Mouse (Mus musculus) frontal cortex, postnatal 10 days (tissue): ENCODE results near the gene Sesn1.
A peak's percentile ranks its signal among the peaks of the same experiment; 100 is the strongest.

ENCODE experiments used
- DNase-seq, 2 experiments: peaks; one replicate each; pipeline ENCODE4 v3.0.0; 2022; ENCODE audit warnings: low spot score in 2 of 2, mixed read lengths in 1 of 2

The Sesn1 gene

DNA sequence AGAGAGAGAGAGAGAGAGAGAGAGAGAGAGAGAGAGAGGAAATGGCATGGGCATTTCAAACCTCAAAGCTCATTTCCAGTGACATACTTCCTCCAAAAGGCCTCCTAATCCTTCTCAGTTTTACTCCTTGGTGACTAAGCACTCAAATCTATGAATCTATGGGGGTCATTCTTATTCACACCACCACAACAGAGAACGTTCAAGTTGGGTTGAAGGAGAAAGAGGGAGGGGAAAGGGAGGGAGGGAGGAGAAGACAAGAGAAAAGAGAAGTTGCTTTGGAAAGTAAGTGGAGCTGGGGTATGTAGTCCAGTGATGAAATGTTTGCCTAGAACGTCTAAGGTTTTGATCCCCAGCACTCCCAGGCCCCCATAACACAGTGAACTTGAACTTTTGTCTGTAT, 60.4 kb downstream of the Sesn1 start:
- no peak for DNase-seq

GRCm38 (mm10) chr10:41871564-41871963, 61.8 kb downstream of the Sesn1 start:
- DNase-seq: no peak

DNA sequence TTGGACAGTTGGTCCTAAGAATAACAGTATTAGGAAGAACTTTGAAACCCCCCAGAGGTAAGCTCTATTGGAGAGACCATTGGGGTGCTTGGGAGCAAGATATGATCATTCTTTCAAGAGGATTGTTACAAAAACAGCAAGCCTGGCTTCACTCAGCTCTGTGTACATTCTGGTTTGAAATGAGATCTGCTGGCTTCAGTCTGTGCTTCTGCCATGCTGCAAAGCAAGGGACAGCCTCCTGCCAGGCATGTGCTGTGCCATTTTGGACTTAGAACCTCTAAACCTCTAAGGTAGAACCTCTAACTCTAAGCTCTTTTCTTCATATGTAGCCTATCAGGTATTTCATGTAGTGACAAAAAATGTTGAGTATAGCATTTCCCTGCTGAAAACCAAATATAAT, 65.9 kb downstream of the Sesn1 start:
- no peak for DNase-seq

DNA sequence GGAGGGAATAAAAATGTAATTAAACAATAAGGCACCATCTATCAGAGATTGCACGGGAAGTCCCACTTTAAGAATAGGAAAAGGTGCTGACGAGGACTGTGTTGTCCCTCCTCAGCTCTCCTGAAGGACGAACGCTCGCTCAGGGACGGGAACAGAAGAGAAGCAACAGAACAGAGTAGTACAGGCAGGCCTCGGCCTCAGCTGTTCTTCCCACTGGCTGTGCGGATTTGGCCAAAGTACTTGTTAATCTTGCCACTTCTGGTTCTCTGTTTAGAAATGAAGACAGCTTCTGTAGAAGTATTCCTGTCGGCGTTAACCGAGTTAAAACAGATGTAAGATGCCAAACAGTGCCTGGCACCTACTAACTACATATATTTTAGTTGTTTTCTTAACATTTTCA, 68.6 kb downstream of the Sesn1 start:
- no peak for DNase-seq

GRCm38 (mm10) chr10:41879675-41880074, 69.9 kb downstream of the Sesn1 start:
- no peak for DNase-seq

DNA sequence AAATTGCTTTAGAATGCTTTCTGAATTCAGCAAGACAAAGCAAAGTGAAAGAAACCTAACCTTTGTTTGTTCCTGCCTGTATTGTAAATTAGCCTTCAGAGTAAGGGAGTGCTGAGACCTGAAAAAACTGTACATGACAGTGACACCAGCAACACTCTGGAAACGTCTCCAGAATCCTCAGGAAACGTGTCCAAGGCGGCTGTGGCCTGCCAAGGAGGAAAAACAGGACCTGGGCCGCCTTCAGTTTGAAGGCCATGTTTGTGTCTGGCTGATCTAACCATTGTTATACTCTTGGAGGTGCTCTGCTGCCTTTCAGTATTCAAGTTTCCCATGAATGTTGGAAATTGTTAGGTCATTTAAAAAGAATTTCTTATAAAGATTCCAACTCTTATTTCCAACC, 70.5 kb downstream of the Sesn1 start:
- no peak for DNase-seq

- DNase-seq: no peak
These were observed 71.0 kb downstream of the Sesn1 start for GRCm38 (mm10) chr10:41880777-41881176.

DNA sequence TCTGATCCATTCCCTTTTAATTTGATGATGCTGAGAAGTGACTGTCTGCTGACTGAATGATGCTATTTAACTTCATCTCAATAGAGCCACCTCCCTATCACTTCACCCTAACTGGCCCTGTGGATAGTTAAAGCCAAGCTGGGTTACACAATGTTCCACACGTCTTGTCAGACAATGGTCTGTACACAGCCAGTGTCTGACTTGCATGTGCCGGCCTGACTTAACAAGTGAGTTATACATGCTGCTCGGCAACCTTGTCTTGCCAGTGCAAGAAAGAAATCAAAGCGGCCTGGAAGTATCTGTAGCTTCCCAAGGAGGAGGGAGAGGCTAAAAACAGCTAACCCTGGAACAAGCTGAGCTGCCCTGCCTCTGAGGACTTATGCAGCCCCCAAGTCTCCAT, 71.7 kb downstream of the Sesn1 start:
- DNase-seq: no peak

GRCm38 (mm10) chr10:41883741-41884575, 74.2 kb downstream of the Sesn1 start:
- no peak for DNase-seq

GRCm38 (mm10) chr10:41887080-41887821, 77.5 kb downstream of the Sesn1 start:
- DNase-seq: peak; percentile 88 to 91

- no peak for DNase-seq
These were observed 78.7 kb downstream of the Sesn1 start for GRCm38 (mm10) chr10:41888365-41888941.

DNA sequence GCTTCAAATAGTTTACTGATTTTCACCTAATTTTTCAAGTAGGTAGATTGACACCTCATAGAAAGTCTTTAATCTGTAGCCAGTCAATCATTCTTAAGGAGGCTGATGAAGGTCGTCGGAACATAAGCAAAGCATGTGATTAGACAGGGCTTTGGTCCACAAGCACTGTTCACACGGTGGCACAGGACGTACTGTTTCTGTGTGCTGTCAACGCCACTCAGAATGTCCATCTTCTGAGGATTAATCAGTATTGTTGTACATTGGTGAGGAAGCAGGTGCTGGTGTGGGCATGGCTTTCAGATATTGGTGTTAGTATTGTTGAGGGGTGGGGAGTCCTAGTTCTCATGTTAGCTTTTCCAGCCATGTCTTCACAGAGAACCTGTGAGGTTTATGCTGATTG, 79.8 kb downstream of the Sesn1 start:
- DNase-seq: no peak

DNA sequence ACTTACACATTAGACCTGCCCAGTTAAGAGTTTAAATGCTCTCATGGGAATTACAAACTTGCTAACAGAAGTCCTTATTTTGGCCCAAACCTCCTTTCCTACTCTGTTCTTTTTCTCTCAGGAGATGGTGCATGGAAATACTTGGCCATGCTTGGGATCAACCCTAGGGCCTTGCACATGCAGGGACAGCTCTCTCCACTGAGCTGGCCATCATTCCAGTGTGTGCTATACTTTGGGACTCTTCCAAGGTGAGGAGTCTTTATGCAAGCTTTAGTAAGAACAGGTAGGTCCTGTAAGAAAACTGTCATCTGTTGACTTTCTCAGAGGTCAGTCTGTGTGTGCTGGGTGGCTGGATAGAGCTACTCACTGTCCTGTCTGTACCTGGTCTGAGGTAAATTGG, 80.8 kb downstream of the Sesn1 start:
- no peak for DNase-seq

GRCm38 (mm10) chr10:41891312-41891711, 81.6 kb downstream of the Sesn1 start:
- DNase-seq: no peak

DNA sequence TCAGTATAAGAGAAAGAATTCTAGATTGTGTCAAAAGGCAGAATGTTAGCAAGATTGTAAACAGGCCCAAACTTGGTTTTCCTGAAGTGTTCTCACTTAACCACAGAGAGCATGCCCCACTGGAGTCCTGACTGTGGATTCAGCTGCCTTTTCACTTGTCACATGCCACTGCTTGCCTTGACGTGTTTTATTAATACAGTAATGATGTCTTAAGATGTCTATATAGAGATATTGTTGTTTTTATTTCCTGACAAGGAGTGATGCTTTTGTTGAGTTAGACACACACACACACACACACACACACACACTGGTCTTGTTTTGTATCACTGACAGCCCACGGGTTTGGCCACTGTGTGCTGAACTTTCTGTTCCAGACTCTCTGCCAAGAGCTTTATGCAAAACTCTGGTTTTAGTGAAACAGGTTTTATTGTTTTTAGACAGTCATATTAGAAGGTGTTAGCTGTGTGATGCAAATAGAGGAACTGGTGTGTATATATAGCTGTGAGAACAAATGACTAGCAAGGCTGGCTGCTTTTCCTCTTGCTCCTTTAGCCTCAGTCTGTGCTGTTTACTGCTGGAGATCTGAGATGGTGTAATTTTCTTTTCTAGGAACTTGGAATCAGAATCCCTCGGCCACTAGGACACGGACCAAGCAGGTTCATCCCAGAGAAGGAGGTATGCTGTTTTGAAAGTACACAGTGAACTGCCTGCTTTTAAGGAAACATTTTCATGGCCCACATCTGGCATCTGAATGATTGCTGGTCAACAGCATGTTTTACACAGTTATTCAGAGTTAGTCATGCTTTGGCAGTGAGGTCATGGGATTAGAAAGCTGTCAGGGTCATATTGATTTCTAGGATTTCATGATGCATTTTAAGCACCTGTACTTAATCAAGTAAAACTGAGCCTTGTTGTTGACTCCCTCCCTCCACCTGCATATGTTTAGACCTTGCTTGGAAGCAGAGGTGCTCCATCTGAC, 84.0 kb downstream of the Sesn1 start:
- no peak for DNase-seq

DNA sequence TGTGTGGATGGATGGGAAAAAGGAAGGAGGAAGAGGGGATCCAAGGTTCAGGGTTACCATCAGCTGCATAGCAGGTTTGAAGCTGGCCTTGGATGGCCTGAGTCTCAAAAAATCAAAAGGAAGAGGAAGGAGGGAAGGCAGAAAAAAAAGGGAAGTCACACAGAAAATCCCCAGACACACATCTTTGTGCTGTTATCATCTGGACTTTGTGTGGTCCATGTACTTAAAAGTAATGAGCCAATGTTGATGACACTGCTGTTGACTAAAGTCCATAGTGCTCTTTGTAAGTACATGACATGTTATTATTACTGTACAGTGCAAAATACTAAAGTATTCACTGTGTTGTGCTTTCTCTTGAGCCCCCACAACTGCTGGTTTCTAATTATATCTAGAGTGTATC, 86.7 kb downstream of the Sesn1 start:
- no peak for DNase-seq

- DNase-seq: no peak
These were observed 87.1 kb downstream of the Sesn1 start for GRCm38 (mm10) chr10:41896865-41897264.

DNA sequence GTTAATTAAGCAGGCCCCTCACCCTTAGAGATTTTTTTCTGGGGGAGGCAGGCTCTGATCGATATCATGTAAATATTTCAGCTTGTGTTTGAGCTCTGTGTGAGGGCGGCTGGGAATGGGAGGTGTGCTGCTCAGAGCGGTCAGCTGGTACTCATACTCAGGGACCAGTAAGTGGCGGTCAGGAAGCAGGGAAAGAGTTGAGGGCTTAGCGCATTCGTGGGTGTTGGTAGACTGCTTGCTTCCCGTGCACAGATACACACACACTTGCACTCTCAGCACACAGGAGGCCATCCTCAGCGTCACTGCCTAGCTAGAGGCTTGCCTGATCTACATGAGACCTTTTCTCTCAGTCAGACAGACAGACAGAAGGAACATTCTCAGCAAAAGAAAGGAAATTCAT, 91.7 kb downstream of the Sesn1 start:
- DNase-seq: no peak

DNA sequence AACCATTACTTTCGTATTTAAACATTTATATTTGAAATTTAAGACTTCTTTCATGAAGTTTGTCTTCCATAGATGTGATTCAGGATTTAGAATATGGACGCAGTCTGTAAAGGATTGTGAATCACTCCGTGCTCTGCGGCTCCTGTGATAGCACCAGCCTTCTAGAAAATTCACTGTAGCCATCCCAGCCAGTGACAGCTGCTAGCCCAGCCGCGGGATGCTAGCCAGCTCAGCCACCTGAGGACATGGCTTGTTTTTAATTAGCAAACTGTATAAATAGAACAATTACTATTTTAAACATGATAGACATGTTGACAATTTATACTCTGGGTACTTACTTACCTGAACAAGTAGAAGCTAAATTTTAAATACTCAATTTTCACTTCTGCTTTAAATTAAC, 92.1 kb downstream of the Sesn1 start:
- no peak for DNase-seq

DNA sequence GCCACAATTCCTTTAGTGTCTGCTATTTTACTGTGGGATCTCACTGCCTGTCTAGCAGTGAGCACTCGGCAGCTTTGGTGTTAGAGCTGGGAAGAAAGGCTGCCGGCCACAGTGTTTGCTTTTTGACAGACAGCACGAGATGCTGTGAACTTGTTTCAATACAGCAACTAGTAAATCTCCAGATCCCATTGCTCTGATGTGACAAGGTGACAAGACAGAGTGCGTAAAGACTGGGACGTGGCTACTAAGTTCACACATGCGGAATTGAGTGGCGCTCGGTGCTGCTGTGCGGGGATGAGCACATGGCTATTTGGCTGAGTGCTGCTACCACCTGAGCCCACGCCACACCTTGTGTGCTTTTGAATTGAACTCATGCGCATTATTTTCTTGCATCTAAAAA, 97.7 kb downstream of the Sesn1 start:
- no peak for DNase-seq

DNA sequence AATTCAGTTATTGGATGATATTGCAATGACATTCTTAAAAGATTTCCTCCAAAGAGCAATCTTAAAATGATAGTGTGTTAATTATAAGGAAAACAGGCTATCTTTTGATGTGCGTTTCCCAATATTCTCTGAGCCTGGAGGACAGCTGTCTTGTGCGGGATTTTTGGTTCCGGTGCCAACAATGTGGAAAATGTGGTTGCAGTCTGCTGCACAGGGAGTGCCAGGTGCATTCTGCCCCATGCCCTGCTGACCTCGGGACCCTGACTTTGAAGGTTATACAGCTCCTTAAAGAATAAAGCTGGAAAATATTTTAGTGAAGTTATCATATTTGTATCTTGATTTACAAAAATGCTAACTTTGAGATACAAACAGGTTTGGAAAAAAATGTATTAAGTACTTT, 98.2 kb downstream of the Sesn1 start:
- DNase-seq: no peak

- DNase-seq: no peak
These were observed 99.2 kb downstream of the Sesn1 start for GRCm38 (mm10) chr10:41908899-41909298.
